Mouse (Mus musculus) midbrain, embryonic 14.5 days (tissue): ENCODE data around the gene Cth. TPM values are rescaled to one million over a fixed set of nuclear protein-coding genes. Genes with fewer than 3 reads are reported as not detected.

Experiments used
- ATAC-seq: fragments of 200-750 bp; cut with Nextera tagmentation; 2 replicates; pipeline ENCODE4 v1.8.0; 2017; ENCODE audit warnings: moderate number of reproducible peaks, moderate library complexity; ENCODE audit not compliant: low FRiP score, low TSS enrichment
- DNase-seq: peaks from one replicate; pipeline ENCODE4 v3.0.0-alpha.2; 2015
- H3K27ac ChIP-seq: fragments of 300-500 bp; sonication (generic); replicated peaks from 2 replicates; pipeline ENCODE4 v1.5.1; 2014; ENCODE audit warnings: mild to moderate bottlenecking, low read depth, low read length, moderate library complexity
- H3K27me3 ChIP-seq: fragments of 300-500 bp; sonication (generic); 2 replicates; pipeline ENCODE4 v1.6.1; 2014; ENCODE audit warnings: low read length, control low read depth, mixed read lengths; ENCODE audit not compliant: control insufficient read depth, insufficient read depth
- H3K36me3 ChIP-seq: fragments of 300-500 bp; sonication (generic); 2 replicates; pipeline ENCODE4 v1.6.1; 2014; ENCODE audit warnings: low read length, control low read depth; ENCODE audit not compliant: control insufficient read depth, insufficient read depth
- H3K4me1 ChIP-seq: fragments of 300-500 bp; sonication (generic); 2 replicates; pipeline ENCODE4 v1.6.1; 2014; ENCODE audit warnings: mild to moderate bottlenecking, antibody characterized with exemption, low read length, control low read depth; ENCODE audit not compliant: control insufficient read depth, insufficient read depth
- H3K4me2 ChIP-seq: fragments of 300-500 bp; sonication (generic); 2 replicates; pipeline ENCODE4 v1.6.1; 2014; ENCODE audit warnings: mild to moderate bottlenecking, low read length, moderate library complexity
- H3K4me3 ChIP-seq: fragments of 300-500 bp; sonication (generic); replicated peaks from 2 replicates; pipeline ENCODE4 v1.5.1; 2014; ENCODE audit warnings: low read depth, low read length
- H3K9ac ChIP-seq: fragments of 300-500 bp; sonication (generic); replicated peaks from 2 replicates; pipeline ENCODE4 v1.6.1; 2014; ENCODE audit warnings: mild to moderate bottlenecking, low read length, moderate library complexity
- H3K9me3 ChIP-seq: fragments of 300-500 bp; sonication (generic); 2 replicates; pipeline ENCODE4 v1.6.1; 2016; ENCODE audit warnings: low read length, control low read depth, mixed read lengths; ENCODE audit not compliant: control insufficient read depth
- WGBS: fragments of 180-500 bp; shearing (Covaris S2); extraction: QIAGEN DNeasy Blood & Tissue Kit; methylation state at CpG from one replicate; pipeline ENCODE4 v1.1.7; 2014; 5-methylcytosine and 5-hydroxymethylcytosine counted together
- polyA plus RNA-seq: library from polyadenylated mRNA; unstranded; fragments of >200 nt; fragmentation: Nextera tagmentation; extraction: Ambion mirVana; gene quantifications from 2 replicates; pipeline ENCODE4 v1.2.1, GENCODE M21; 2014

The Cth gene
- polyA plus RNA-seq, 1 experiment from 2014 or later, result 3.4 TPM

DNA sequence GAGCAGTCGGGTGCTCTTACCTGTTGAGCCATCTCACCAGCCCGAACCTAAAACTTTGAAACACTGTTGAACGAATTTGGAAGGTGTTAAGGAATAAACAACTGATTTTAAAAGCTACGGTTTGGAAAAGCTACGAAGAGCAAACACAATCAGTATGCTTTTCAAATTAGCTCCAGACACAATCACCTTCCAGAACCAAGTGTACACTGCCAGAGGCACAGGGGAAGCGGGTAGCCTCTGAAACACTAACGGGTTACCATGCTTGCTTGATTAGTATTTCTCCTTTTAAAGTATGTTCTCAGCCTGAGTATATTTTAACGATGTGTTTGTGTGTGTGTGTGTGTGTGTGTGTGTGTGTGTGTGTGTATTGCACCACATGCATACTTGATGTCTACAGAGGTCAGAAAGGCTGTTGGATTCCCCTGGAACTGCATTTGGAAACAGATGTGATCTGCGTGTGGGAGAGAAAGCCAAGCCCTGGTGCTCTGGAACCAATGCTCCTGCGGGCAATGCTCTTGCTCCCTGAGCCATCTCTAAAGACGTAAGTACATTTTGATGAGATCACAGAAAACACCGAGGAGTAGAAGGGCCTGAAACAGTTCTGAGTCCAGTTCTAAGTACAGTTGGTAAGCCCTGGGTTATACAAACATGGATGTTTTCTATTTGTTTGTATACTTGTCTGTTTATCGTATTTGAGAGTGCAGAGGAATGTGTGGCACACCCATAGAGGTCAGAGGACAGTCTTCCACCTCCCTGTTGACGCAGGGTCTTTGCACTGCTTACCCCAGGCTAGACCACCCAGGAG is 1.0 kb upstream of the Cth start:
- WGBS, result 90% methylated on average over 14 of the region's 14 CpGs
- H3K9ac ChIP-seq, result no peak overlapping the region
- ATAC-seq (no peak), DNase-seq (no peak)
- no peaks in the 10 kb centered on the region for H3K27me3 ChIP-seq
- H3K4me1 ChIP-seq, result no peaks in the 10 kb centered on the region
- H3K36me3 ChIP-seq, result no peaks in the 10 kb centered on the region
- no peak overlapping the region for H3K4me3 ChIP-seq
- no peak overlapping the region for H3K27ac ChIP-seq
- no peaks in the 10 kb centered on the region for H3K9me3 ChIP-seq
- H3K4me2 ChIP-seq, result no peak overlapping the region; the same call in 1 of the 2 replicates

DNA sequence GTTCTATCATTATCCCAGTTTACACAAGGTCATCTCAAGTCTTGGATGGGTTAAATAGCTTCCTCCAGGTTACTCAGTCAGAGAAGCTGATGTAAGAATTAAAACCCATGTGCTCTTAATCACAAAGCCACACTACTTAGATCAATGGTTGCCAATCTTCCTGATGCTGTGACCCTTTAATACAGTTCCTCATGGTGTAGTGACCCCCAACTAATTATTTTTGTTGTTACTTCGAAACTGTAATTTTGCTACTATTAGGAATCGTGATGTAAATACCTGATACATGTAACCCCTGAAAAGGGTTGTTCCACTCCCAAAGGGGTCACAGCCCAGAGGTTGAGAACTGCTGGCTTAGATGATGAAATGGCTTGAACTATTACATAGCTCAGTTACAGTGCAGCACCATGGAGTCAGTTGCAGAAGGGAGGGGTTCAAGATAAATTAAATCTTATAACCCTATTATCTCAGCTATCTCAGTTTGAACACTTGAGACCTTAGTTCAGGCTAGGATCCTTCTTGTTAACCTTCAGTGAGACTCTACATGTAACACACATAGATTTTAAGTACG is 1.5 kb downstream of the Cth start:
- no peaks in the 10 kb centered on the region for H3K36me3 ChIP-seq
- no peak overlapping the region for H3K27ac ChIP-seq
- no peaks in the 10 kb centered on the region for H3K27me3 ChIP-seq
- H3K4me2 ChIP-seq, result no peak overlapping the region
- DNase-seq (no peak), ATAC-seq (no peak)
- no peaks in the 10 kb centered on the region for H3K9me3 ChIP-seq
- no peak overlapping the region for H3K4me3 ChIP-seq
- 91% methylated on average over 3 of the region's 3 CpGs for WGBS
- no peaks in the 10 kb centered on the region for H3K4me1 ChIP-seq
- H3K9ac ChIP-seq, result no peak overlapping the region

DNA sequence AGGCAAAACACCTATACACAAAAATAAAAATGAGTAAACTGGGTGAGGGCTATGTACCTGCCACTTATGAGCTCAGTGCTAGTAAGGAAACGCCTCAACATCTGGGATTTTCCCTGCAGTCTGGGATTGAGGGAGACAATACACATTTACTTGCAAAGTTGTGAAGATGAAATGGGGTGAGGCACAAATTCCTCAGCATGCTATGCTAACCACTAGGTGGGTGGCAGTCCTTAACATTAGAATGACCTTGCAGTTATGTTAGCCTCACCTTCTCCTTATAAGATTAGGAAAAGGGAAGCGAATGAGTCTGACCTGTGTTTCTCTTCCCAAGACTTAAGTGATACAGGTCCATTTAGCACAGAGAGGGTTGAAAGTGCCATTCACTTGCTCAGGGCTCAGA is 3.5 kb downstream of the Cth start:
- no peaks in the 10 kb centered on the region for H3K9me3 ChIP-seq
- no peak overlapping the region for H3K27ac ChIP-seq
- H3K4me1 ChIP-seq, result no peaks in the 10 kb centered on the region
- H3K36me3 ChIP-seq, result no peaks in the 10 kb centered on the region
- H3K9ac ChIP-seq, result no peak overlapping the region
- DNase-seq (no peak), ATAC-seq (no peak)
- H3K27me3 ChIP-seq, result no peaks in the 10 kb centered on the region
- no peak overlapping the region for H3K4me3 ChIP-seq
- 92% methylated on average over 2 of the region's 2 CpGs for WGBS
- H3K4me2 ChIP-seq, result no peak overlapping the region

DNA sequence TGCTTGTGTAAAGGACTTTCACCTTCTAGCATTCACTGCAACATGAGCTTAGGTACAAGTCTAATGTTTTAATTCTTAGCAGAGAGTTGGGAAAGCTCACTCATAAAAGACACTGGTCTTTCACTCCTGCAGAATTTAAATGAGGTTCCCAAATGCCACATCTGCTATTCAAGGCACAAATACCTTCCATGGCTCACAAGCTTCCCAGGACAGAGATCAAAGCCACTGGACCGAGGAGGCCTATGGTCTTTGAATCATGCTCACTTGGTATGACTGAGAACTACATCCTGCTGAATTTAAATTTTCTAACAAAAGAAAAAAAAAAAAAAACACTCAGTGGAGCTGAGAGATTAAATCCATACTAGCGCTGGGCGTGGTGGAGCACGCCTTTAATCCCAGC is 8.5 kb downstream of the Cth start:
- no peaks in the 10 kb centered on the region for H3K27me3 ChIP-seq
- H3K36me3 ChIP-seq, result no peaks in the 10 kb centered on the region
- H3K4me3 ChIP-seq, result no peak overlapping the region
- no peaks in the 10 kb centered on the region for H3K4me1 ChIP-seq
- H3K9me3 ChIP-seq, result no peaks in the 10 kb centered on the region
- H3K9ac ChIP-seq, result no peak overlapping the region
- ATAC-seq, result no peak
- WGBS, result 44% methylated on average over 4 of the region's 4 CpGs
- DNase-seq, result no peak
- H3K27ac ChIP-seq, result no peak overlapping the region
- H3K4me2 ChIP-seq, result no peak overlapping the region

DNA sequence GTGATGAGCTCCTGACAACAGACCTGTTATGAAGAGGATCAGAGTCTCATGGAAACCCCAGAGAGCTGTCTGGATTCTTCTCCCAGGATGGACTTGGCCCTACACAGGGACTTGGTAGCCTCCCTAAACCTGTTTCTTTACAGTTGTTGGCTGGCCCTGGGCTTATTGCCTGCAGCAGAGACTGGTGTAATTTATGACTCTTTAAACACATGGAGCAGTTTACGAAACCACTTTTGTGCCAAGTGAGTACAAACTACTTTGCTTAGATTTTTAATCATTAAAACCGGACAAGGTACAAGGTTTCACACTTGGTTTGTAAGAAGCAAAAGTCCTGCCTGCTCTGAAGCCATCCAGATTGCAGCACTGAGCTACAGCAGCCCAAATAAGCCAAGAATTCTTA is 12.7 kb downstream of the Cth start:
- no peaks in the 10 kb centered on the region for H3K36me3 ChIP-seq
- no peak for ATAC-seq
- DNase-seq, result no peak
- no peak overlapping the region for H3K27ac ChIP-seq
- 96% methylated on average over 2 of the region's 2 CpGs for WGBS
- H3K9ac ChIP-seq, result no peak overlapping the region
- no peaks in the 10 kb centered on the region for H3K9me3 ChIP-seq
- no peaks in the 10 kb centered on the region for H3K4me1 ChIP-seq
- H3K4me2 ChIP-seq, result no peak overlapping the region
- H3K4me3 ChIP-seq, result no peak overlapping the region
- no peaks in the 10 kb centered on the region for H3K27me3 ChIP-seq

DNA sequence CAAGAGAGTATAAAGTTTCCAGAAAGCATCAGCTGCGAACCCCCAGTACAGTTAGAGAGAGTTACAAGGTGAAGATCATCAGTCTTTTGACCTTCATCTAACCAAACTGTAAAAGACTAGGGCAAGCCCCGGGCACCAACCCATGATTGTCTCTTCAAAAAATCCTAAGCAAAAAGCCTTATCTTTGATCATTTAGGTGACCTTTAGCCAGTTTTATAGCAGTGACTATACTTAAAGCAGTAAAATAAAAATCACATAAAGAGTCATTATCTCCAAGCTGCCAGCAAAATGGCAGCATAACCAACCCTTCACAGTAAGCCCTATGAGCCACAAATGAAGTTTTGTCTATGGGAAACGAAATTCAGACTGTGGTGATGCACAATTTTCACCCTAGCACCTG is 14.6 kb downstream of the Cth start:
- no peak overlapping the region for H3K27ac ChIP-seq
- no peaks in the 10 kb centered on the region for H3K9me3 ChIP-seq
- H3K4me3 ChIP-seq, result no peak overlapping the region
- WGBS, result 79% methylated on average over 3 of the region's 3 CpGs
- H3K4me2 ChIP-seq, result no peak overlapping the region
- no peaks in the 10 kb centered on the region for H3K27me3 ChIP-seq
- no peaks in the 10 kb centered on the region for H3K4me1 ChIP-seq
- DNase-seq (no peak), ATAC-seq (no peak)
- H3K9ac ChIP-seq, result no peak overlapping the region
- H3K36me3 ChIP-seq, result no peaks in the 10 kb centered on the region

DNA sequence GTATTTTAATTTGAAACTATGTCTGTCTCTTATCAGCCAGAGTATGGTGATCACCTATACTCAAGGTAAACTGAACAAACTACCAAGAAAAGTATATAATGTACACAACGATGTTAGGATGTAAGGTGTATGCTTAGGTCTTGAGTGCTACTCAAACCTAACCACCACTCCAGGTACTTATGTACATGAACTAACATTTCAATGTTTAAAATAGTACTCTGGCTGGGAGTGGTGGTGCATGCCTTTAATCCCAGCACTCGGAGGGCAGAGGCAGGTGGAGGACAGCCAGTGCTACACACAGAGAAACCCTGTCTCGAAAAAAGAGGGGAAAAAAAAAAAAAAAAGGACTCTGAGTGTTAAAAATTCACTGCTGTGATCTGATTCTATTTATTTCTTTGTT is 16.7 kb downstream of the Cth start:
- 81% methylated on average over 3 of the region's 3 CpGs for WGBS

DNA sequence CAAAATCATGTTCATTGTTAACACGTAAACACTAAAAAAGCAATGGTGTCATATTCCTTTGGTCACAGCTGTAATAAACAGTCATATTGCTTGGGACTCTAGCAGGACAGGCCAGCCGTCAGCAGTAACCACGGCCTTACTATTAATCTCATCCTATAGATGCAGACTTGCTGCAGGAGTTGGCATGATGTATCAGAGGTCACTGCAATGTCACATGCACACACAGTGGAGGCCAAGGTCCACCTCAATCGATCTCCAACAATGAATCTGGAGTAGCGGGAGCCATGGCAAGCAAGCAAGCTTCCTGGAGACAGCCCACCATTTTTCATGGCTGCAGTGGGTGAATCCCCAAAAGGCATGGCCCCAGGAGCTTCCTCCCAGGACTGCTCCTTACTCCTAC is 23.2 kb downstream of the Cth start:
- no peak for DNase-seq

More for the DNA sequence above, 16.7 kb downstream of the Cth start:
- H3K27me3 ChIP-seq, result no peaks in the 10 kb centered on the region
- no peak overlapping the region for H3K9ac ChIP-seq
- no peak for ATAC-seq
- H3K4me3 ChIP-seq, result no peak overlapping the region
- no peak for DNase-seq
- H3K36me3 ChIP-seq, result no peaks in the 10 kb centered on the region
- H3K4me1 ChIP-seq, result no peaks in the 10 kb centered on the region
- H3K4me2 ChIP-seq, result no peak overlapping the region
- no peak overlapping the region for H3K27ac ChIP-seq
- no peaks in the 10 kb centered on the region for H3K9me3 ChIP-seq

DNA sequence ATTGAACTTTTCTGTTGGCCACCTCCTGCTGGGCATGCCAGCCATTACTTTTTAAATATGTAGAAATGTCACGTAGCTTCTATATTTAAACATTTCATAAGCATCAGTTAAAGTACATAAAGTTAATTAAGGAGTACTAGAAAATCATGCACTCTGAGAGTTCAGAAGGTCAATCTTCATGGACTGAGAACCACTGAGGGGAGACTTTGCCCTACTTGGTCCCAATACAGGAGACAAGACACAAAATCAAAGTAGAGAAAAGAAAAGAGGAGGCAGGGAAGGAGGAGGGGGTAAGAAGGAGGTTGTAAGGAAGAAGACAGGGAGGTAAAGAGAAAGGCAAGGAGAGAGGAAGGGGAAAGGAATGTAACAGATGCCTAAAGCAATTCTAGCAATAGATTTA is 24.9 kb downstream of the Cth start:
- Histone ChIP-seq H3K9ac (no peak overlapping the region), H3K36me3 (no peaks in the 10 kb centered on the region), H3K4me3 (no peak overlapping the region), H3K4me2 (no peak overlapping the region), H3K4me1 (no peaks in the 10 kb centered on the region), H3K27me3 (no peaks in the 10 kb centered on the region), H3K27ac (no peak overlapping the region), H3K9me3 (no peaks in the 10 kb centered on the region)
- no peak for ATAC-seq
- no peak for DNase-seq
- 90% methylated on average over 1 of the region's 1 CpGs for WGBS

More for the DNA sequence above, 23.2 kb downstream of the Cth start:
- Histone ChIP-seq H3K9ac (no peak overlapping the region), H3K9me3 (no peaks in the 10 kb centered on the region), H3K4me2 (no peak overlapping the region), H3K27ac (no peak overlapping the region), H3K4me3 (no peak overlapping the region), H3K4me1 (no peaks in the 10 kb centered on the region), H3K36me3 (no peaks in the 10 kb centered on the region), H3K27me3 (no peaks in the 10 kb centered on the region)
- 94% methylated on average over 5 of the region's 5 CpGs for WGBS
- no peak for ATAC-seq
